Mouse (Mus musculus) limb, embryonic 14.5 days (tissue): ENCODE results near the gene Trim69. TPM values are rescaled to one million over a fixed set of nuclear protein-coding genes. Genes with fewer than 3 reads are reported as not detected.

ENCODE experiments used
- ATAC-seq: fragments of 200-750 bp; cut with Nextera tagmentation; 2 replicates; pipeline ENCODE4 v1.8.0; 2017; ENCODE audit warnings: low read depth, moderate number of reproducible peaks, moderate TSS enrichment; ENCODE audit not compliant: low FRiP score
- DNase-seq: peaks from one replicate; pipeline ENCODE4 v3.0.0-alpha.2; 2015; ENCODE audit warnings: low spot score
- H3K27ac ChIP-seq: fragments of 300-500 bp; sonication (generic); replicated peaks from 2 replicates; pipeline ENCODE4 v1.5.1; 2014; ENCODE audit warnings: low read depth, mild to moderate bottlenecking, low read length, moderate library complexity, mixed read lengths
- H3K27me3 ChIP-seq: fragments of 300-500 bp; sonication (generic); 2 replicates; pipeline ENCODE4 v1.6.1; 2014; ENCODE audit warnings: low read length, mixed read lengths; ENCODE audit not compliant: control insufficient read depth, insufficient read depth
- H3K36me3 ChIP-seq: fragments of 300-500 bp; sonication (generic); 2 replicates; pipeline ENCODE4 v1.6.1; 2014; ENCODE audit warnings: mild to moderate bottlenecking, low read length, moderate library complexity, mixed read lengths; ENCODE audit not compliant: control insufficient read depth, insufficient read depth
- H3K4me1 ChIP-seq: fragments of 300-500 bp; sonication (generic); 2 replicates; pipeline ENCODE4 v1.6.1; 2014; ENCODE audit warnings: antibody characterized with exemption, low read length, mixed read lengths; ENCODE audit not compliant: control insufficient read depth, insufficient read depth
- H3K4me2 ChIP-seq: fragments of 300-500 bp; sonication (generic); replicated peaks from 2 replicates; pipeline ENCODE4 v1.6.1; 2014; ENCODE audit warnings: low read depth, mild to moderate bottlenecking, low read length, moderate library complexity; ENCODE audit not compliant: severe bottlenecking
- H3K4me3 ChIP-seq: fragments of 300-500 bp; sonication (generic); replicated peaks from 2 replicates; pipeline ENCODE4 v1.5.1; 2014; ENCODE audit warnings: low read length
- H3K9ac ChIP-seq: fragments of 300-500 bp; sonication (generic); 2 replicates; pipeline ENCODE4 v1.6.1; 2014; ENCODE audit warnings: mild to moderate bottlenecking, low read depth, low read length, moderate library complexity; ENCODE audit not compliant: severe bottlenecking
- H3K9me3 ChIP-seq: fragments of 300-500 bp; sonication (generic); 2 replicates; pipeline ENCODE4 v1.6.1; 2016; ENCODE audit warnings: low read length; ENCODE audit not compliant: control insufficient read depth
- POLR2A ChIP-seq: fragments of 200-500 bp; IDR thresholded peaks from 2 replicates; pipeline ENCODE4 v1.8.0; 2012; ENCODE audit warnings: inconsistent platforms, mild to moderate bottlenecking, moderate library complexity, borderline replicate concordance; ENCODE audit not compliant: insufficient read depth, insufficient read length; ENCODE audit errors: extremely low read depth
- WGBS: fragments of 180-500 bp; shearing (Covaris S2); extraction: QIAGEN DNeasy Blood & Tissue Kit; methylation state at CpG from one replicate; pipeline ENCODE4 v1.1.7; 2014; 5-methylcytosine and 5-hydroxymethylcytosine counted together
- polyA plus RNA-seq, 2 experiments: library from polyadenylated mRNA; depleted of rRNA in 1 of 2; stranded (reverse) in 1 of 2; unstranded in 1 of 2; fragments of >200 nt; fragmentation: Nextera tagmentation in 1 of 2; extraction: Ambion mirVana in 1 of 2; gene quantifications; 2 replicates each; pipeline versions ENCODE4 v1.2.1 to v1.2.3; 2012 to 2014

Gene Trim69
- polyA plus RNA-seq, 2 experiments: 0.08 TPM; not detected in 1

GRCm38 (mm10) chr2:122221798-122222197 is 61.3 kb downstream of the Trim69 start:
- H3K9ac ChIP-seq: no peak overlapping the region
- no peak overlapping the region for H3K27ac ChIP-seq
- DNase-seq: no peak
- H3K4me2 ChIP-seq: no peak overlapping the region
- no peak overlapping the region for H3K4me3 ChIP-seq
- no peak for TF ChIP-seq POLR2A
- no peaks in the 10 kb centered on the region for H3K9me3 ChIP-seq
- 20% methylated on average over 5 of the region's 5 CpGs for WGBS
- no peaks in the 10 kb centered on the region for H3K27me3 ChIP-seq
- H3K36me3 ChIP-seq: no peaks in the 10 kb centered on the region
- ATAC-seq: no peak
- no peaks in the 10 kb centered on the region for H3K4me1 ChIP-seq

- no peak overlapping the region for H3K27ac ChIP-seq
- no peak overlapping the region for H3K9ac ChIP-seq
- no peaks in the 10 kb centered on the region for H3K4me1 ChIP-seq
- H3K27me3 ChIP-seq: no peaks in the 10 kb centered on the region
- 81% methylated on average over 5 of the region's 5 CpGs for WGBS
- TF ChIP-seq POLR2A: no peak
- no peak overlapping the region for H3K4me2 ChIP-seq
- H3K9me3 ChIP-seq: no peaks in the 10 kb centered on the region
- ATAC-seq: no peak
- H3K4me3 ChIP-seq: no peak overlapping the region
- no peak for DNase-seq
- no peaks in the 10 kb centered on the region for H3K36me3 ChIP-seq
These were observed 61.8 kb downstream of the Trim69 start for GRCm38 (mm10) chr2:122222272-122222671.

GRCm38 (mm10) chr2:122223654-122224053 is 63.2 kb downstream of the Trim69 start:
- no peaks in the 10 kb centered on the region for H3K36me3 ChIP-seq
- H3K4me3 ChIP-seq: no peak overlapping the region
- no peak overlapping the region for H3K9ac ChIP-seq
- no peaks in the 10 kb centered on the region for H3K27me3 ChIP-seq
- TF ChIP-seq POLR2A: no peak
- no peaks in the 10 kb centered on the region for H3K4me1 ChIP-seq
- H3K9me3 ChIP-seq: no peaks in the 10 kb centered on the region
- no peak for DNase-seq
- H3K27ac ChIP-seq: no peak overlapping the region
- ATAC-seq: no peak
- no peak overlapping the region for H3K4me2 ChIP-seq

Other genes with a start within 250 kb of the Trim69 start
- 30.0 and 33.0 TPM in 2 replicates for gene Ctdspl2, start 204.7 kb upstream of the Trim69 start, polyA plus RNA-seq (2012; rRNA removed)
- gene Ctdspl2, start 204.7 kb upstream of the Trim69 start, polyA plus RNA-seq (2014; fragmentation: Nextera tagmentation; extraction: Ambion mirVana): 51.2 and 61.9 TPM in 2 replicates
- gene Mageb3, start 204.6 kb upstream of the Trim69 start, polyA plus RNA-seq (2012; rRNA removed): 0.18 and 0.19 TPM in 2 replicates
- 0.11 and 0.36 TPM in 2 replicates for gene Mageb3, start 204.6 kb upstream of the Trim69 start, polyA plus RNA-seq (2014; fragmentation: Nextera tagmentation; extraction: Ambion mirVana)
- 13.7 and 17.9 TPM in 2 replicates for gene Eif3j1, start 132.2 kb upstream of the Trim69 start, polyA plus RNA-seq (2012; rRNA removed)
- gene Eif3j1, start 132.2 kb upstream of the Trim69 start, polyA plus RNA-seq (2014; fragmentation: Nextera tagmentation; extraction: Ambion mirVana): 11.0 and 12.1 TPM in 2 replicates
- gene Spg11, start 42.3 kb upstream of the Trim69 start, polyA plus RNA-seq (2012; rRNA removed): 11.4 and 13.6 TPM in 2 replicates
- gene Spg11, start 42.3 kb upstream of the Trim69 start, polyA plus RNA-seq (2014; fragmentation: Nextera tagmentation; extraction: Ambion mirVana): 8.7 and 10.5 TPM in 2 replicates
- 125 and 145 TPM in 2 replicates for gene B2m, start 13.0 kb upstream of the Trim69 start, polyA plus RNA-seq (2012; rRNA removed)
- gene B2m, start 13.0 kb upstream of the Trim69 start, polyA plus RNA-seq (2014; fragmentation: Nextera tagmentation; extraction: Ambion mirVana): 298 and 308 TPM in 2 replicates
- 0.03 and 0.04 TPM in 2 replicates for gene Patl2, start 25.5 kb downstream of the Trim69 start, polyA plus RNA-seq (2012; rRNA removed)
- 0.17 TPM in 1 of 2 replicates, not detected in the other for gene Patl2, start 25.5 kb downstream of the Trim69 start, polyA plus RNA-seq (2014; fragmentation: Nextera tagmentation; extraction: Ambion mirVana)
- not detected in 2 replicates for gene Terb2, start 25.6 kb downstream of the Trim69 start, polyA plus RNA-seq (2012; rRNA removed)
- not detected in 2 replicates for gene Terb2, start 25.6 kb downstream of the Trim69 start, polyA plus RNA-seq (2014; fragmentation: Nextera tagmentation; extraction: Ambion mirVana)
- gene Sord, start 74.0 kb downstream of the Trim69 start, polyA plus RNA-seq (2012; rRNA removed): 14.8 and 17.6 TPM in 2 replicates
- 30.8 and 38.9 TPM in 2 replicates for gene Sord, start 74.0 kb downstream of the Trim69 start, polyA plus RNA-seq (2014; fragmentation: Nextera tagmentation; extraction: Ambion mirVana)
- 0.16 and 0.27 TPM in 2 replicates for gene Duox2, start 137.7 kb downstream of the Trim69 start, polyA plus RNA-seq (2012; rRNA removed)
- gene Duox2, start 137.7 kb downstream of the Trim69 start, polyA plus RNA-seq (2014; fragmentation: Nextera tagmentation; extraction: Ambion mirVana): 0.08 and 0.54 TPM in 2 replicates
- gene Duoxa2, start 138.2 kb downstream of the Trim69 start, polyA plus RNA-seq (2012; rRNA removed): 0.41 and 0.61 TPM in 2 replicates
- gene Duoxa2, start 138.2 kb downstream of the Trim69 start, polyA plus RNA-seq (2014; fragmentation: Nextera tagmentation; extraction: Ambion mirVana): 0.18 and 0.72 TPM in 2 replicates
- gene Duoxa1, start 153.0 kb downstream of the Trim69 start, polyA plus RNA-seq (2012; rRNA removed): 6.9 and 9.1 TPM in 2 replicates
- 7.9 and 10.3 TPM in 2 replicates for gene Duoxa1, start 153.0 kb downstream of the Trim69 start, polyA plus RNA-seq (2014; fragmentation: Nextera tagmentation; extraction: Ambion mirVana)
- gene Duox1, start 155.0 kb downstream of the Trim69 start, polyA plus RNA-seq (2012; rRNA removed): 1.2 and 1.5 TPM in 2 replicates
- 1.2 and 1.6 TPM in 2 replicates for gene Duox1, start 155.0 kb downstream of the Trim69 start, polyA plus RNA-seq (2014; fragmentation: Nextera tagmentation; extraction: Ambion mirVana)
- 34.1 and 34.2 TPM in 2 replicates for gene Shf, start 208.5 kb downstream of the Trim69 start, polyA plus RNA-seq (2012; rRNA removed)
- 6.5 and 7.8 TPM in 2 replicates for gene Shf, start 208.5 kb downstream of the Trim69 start, polyA plus RNA-seq (2014; fragmentation: Nextera tagmentation; extraction: Ambion mirVana)